In the genomic region with DNA sequence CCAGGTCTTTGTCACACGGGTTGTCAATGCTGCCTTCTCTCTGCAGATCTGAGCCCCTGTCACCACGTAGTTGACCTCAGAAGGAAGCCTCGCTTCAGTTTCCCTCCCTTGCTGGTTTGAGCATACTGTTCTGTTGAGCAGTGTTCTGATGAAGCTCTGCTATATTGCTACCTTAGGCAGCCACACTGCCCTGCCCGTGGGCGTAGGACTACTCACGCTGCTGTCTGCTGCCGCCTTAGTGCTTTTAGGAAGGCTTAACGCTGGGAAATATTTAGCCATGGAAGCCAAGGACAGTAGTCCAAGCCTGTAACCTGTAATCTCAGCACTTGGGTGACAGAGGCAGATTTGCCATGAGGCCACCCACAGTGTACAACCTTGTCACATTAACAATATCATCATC, we compare ENCODE assay signal across 16 mouse cellular contexts.
"Had no signal": no experiment of that assay in that cellular context is flagged by ENCODE, and none has a peak within 500 bp of the region (broad histone marks: within the 10 kb centered on the region; RNA-seq: fewer than 3 reads in every experiment).

No protein-coding gene starts in this region.

- DNase-seq: gastrocnemius, adult 2 months; gastrocnemius, postnatal 10 days; gastrocnemius, postnatal 25 days; heart, adult 18-20 months; heart, postnatal 10 days; heart, postnatal 4 days; kidney, adult 18-20 months; kidney, adult 8-10 months; kidney, postnatal 10 days; kidney, postnatal 25 days; kidney, postnatal 4 days; liver had no signal

- ATAC-seq: hindbrain, embryonic 16.5 days; inflammation-experienced regulatory T-cells, adult 6 months; intestine, embryonic 15.5 days; intestine, postnatal 0 days had no signal
